Mouse (Mus musculus) limb, embryonic 14.5 days (tissue): ENCODE results near the gene Iqgap1. TPM values are rescaled to one million over a fixed set of nuclear protein-coding genes. Genes with fewer than 3 reads are reported as not detected.

Experiments used
- ATAC-seq: fragments of 200-750 bp; cut with Nextera tagmentation; 2 replicates; pipeline ENCODE4 v1.8.0; 2017; ENCODE audit warnings: low read depth, moderate number of reproducible peaks, moderate TSS enrichment; ENCODE audit not compliant: low FRiP score
- DNase-seq: peaks from one replicate; pipeline ENCODE4 v3.0.0-alpha.2; 2015; ENCODE audit warnings: low spot score
- H3K27ac ChIP-seq: fragments of 300-500 bp; sonication (generic); replicated peaks from 2 replicates; pipeline ENCODE4 v1.5.1; 2014; ENCODE audit warnings: low read depth, mild to moderate bottlenecking, low read length, moderate library complexity, mixed read lengths
- H3K27me3 ChIP-seq: fragments of 300-500 bp; sonication (generic); 2 replicates; pipeline ENCODE4 v1.6.1; 2014; ENCODE audit warnings: low read length, mixed read lengths; ENCODE audit not compliant: control insufficient read depth, insufficient read depth
- H3K36me3 ChIP-seq: fragments of 300-500 bp; sonication (generic); 2 replicates; pipeline ENCODE4 v1.6.1; 2014; ENCODE audit warnings: mild to moderate bottlenecking, low read length, moderate library complexity, mixed read lengths; ENCODE audit not compliant: control insufficient read depth, insufficient read depth
- H3K4me1 ChIP-seq: fragments of 300-500 bp; sonication (generic); 2 replicates; pipeline ENCODE4 v1.6.1; 2014; ENCODE audit warnings: antibody characterized with exemption, low read length, mixed read lengths; ENCODE audit not compliant: control insufficient read depth, insufficient read depth
- H3K4me2 ChIP-seq: fragments of 300-500 bp; sonication (generic); replicated peaks from 2 replicates; pipeline ENCODE4 v1.6.1; 2014; ENCODE audit warnings: low read depth, mild to moderate bottlenecking, low read length, moderate library complexity; ENCODE audit not compliant: severe bottlenecking
- H3K4me3 ChIP-seq: fragments of 300-500 bp; sonication (generic); replicated peaks from 2 replicates; pipeline ENCODE4 v1.5.1; 2014; ENCODE audit warnings: low read length
- H3K9ac ChIP-seq: fragments of 300-500 bp; sonication (generic); 2 replicates; pipeline ENCODE4 v1.6.1; 2014; ENCODE audit warnings: mild to moderate bottlenecking, low read depth, low read length, moderate library complexity; ENCODE audit not compliant: severe bottlenecking
- H3K9me3 ChIP-seq: fragments of 300-500 bp; sonication (generic); 2 replicates; pipeline ENCODE4 v1.6.1; 2016; ENCODE audit warnings: low read length; ENCODE audit not compliant: control insufficient read depth
- POLR2A ChIP-seq: fragments of 200-500 bp; IDR thresholded peaks from 2 replicates; pipeline ENCODE4 v1.8.0; 2012; ENCODE audit warnings: inconsistent platforms, mild to moderate bottlenecking, moderate library complexity, borderline replicate concordance; ENCODE audit not compliant: insufficient read depth, insufficient read length; ENCODE audit errors: extremely low read depth
- WGBS: fragments of 180-500 bp; shearing (Covaris S2); extraction: QIAGEN DNeasy Blood & Tissue Kit; methylation state at CpG from one replicate; pipeline ENCODE4 v1.1.7; 2014; 5-methylcytosine and 5-hydroxymethylcytosine counted together
- polyA plus RNA-seq, 2 experiments: library from polyadenylated mRNA; depleted of rRNA in 1 of 2; stranded (reverse) in 1 of 2; unstranded in 1 of 2; fragments of >200 nt; fragmentation: Nextera tagmentation in 1 of 2; extraction: Ambion mirVana in 1 of 2; gene quantifications; 2 replicates each; pipeline versions ENCODE4 v1.2.1 to v1.2.3; 2012 to 2014

The Iqgap1 gene
- polyA plus RNA-seq, 2 experiments, result 43.9 to 93.2 TPM

GRCm38 (mm10) chr7:80849267-80849666, 23.5 kb upstream of the Iqgap1 start:
- no peak for TF ChIP-seq POLR2A
- Histone ChIP-seq H3K9me3 (no peaks in the 10 kb centered on the region), H3K4me1 (no peaks in the 10 kb centered on the region), H3K9ac (no peak overlapping the region), H3K4me3 (no peak overlapping the region), H3K27ac (no peak overlapping the region), H3K36me3 (no peaks in the 10 kb centered on the region), H3K27me3 (no peaks in the 10 kb centered on the region), H3K4me2 (no peak overlapping the region)
- 70% methylated on average over 2 of the region's 2 CpGs for WGBS
- ATAC-seq, result no peak
- DNase-seq, result no peak

- WGBS, result 79% methylated on average over 5 of the region's 5 CpGs
- TF ChIP-seq POLR2A, result no peak
- Histone ChIP-seq H3K4me3 (no peak overlapping the region), H3K9ac (no peak overlapping the region), H3K4me1 (no peaks in the 10 kb centered on the region), H3K36me3 (no peaks in the 10 kb centered on the region), H3K4me2 (no peak overlapping the region), H3K9me3 (no peaks in the 10 kb centered on the region), H3K27ac (no peak overlapping the region), H3K27me3 (no peaks in the 10 kb centered on the region)
- no peak for DNase-seq
- ATAC-seq, result no peak
Measured at GRCm38 (mm10) chr7:80846709-80847108, 20.9 kb upstream of the Iqgap1 start.

GRCm38 (mm10) chr7:80846280-80846678, 20.5 kb upstream of the Iqgap1 start:
- Histone ChIP-seq H3K4me3 (no peak overlapping the region), H3K4me1 (no peaks in the 10 kb centered on the region), H3K36me3 (no peaks in the 10 kb centered on the region), H3K9me3 (no peaks in the 10 kb centered on the region), H3K27ac (no peak overlapping the region), H3K9ac (no peak overlapping the region), H3K27me3 (no peaks in the 10 kb centered on the region), H3K4me2 (no peak overlapping the region)
- ATAC-seq, result no peak
- TF ChIP-seq POLR2A, result no peak
- DNase-seq, result no peak
- 83% methylated on average over 10 of the region's 10 CpGs for WGBS

- no peak overlapping the region for H3K4me2 ChIP-seq
- DNase-seq, result no peak
- TF ChIP-seq POLR2A, result no peak
- no peak overlapping the region for H3K4me3 ChIP-seq
- no peak overlapping the region for H3K27ac ChIP-seq
- no peaks in the 10 kb centered on the region for H3K36me3 ChIP-seq
- no peaks in the 10 kb centered on the region for H3K9me3 ChIP-seq
- no peak overlapping the region for H3K9ac ChIP-seq
- no peaks in the 10 kb centered on the region for H3K27me3 ChIP-seq
- H3K4me1 ChIP-seq, result no peaks in the 10 kb centered on the region
- ATAC-seq, result no peak
- 68% methylated on average over 15 of the region's 15 CpGs for WGBS
Measured at GRCm38 (mm10) chr7:80845621-80846279, 20.0 kb upstream of the Iqgap1 start.

- DNase-seq (no peak), ATAC-seq (no peak)
- Histone ChIP-seq H3K4me3 (no peak overlapping the region), H3K4me1 (no peaks in the 10 kb centered on the region), H3K27me3 (no peaks in the 10 kb centered on the region), H3K9me3 (no peaks in the 10 kb centered on the region), H3K27ac (no peak overlapping the region), H3K4me2 (no peak overlapping the region), H3K36me3 (no peaks in the 10 kb centered on the region), H3K9ac (no peak overlapping the region)
- WGBS, result 93% methylated on average over 12 of the region's 12 CpGs
- no peak for TF ChIP-seq POLR2A
Measured at GRCm38 (mm10) chr7:80844691-80845090, 18.9 kb upstream of the Iqgap1 start.
